Mouse (Mus musculus): ENCODE results near the gene Lpcat2. TPM values are rescaled to one million over a fixed set of nuclear protein-coding genes. Genes with fewer than 3 reads are reported as not detected.

Gene Lpcat2
- polyA plus RNA-seq, 1 experiment from 2014 or later = 8.5 TPM

DNA sequence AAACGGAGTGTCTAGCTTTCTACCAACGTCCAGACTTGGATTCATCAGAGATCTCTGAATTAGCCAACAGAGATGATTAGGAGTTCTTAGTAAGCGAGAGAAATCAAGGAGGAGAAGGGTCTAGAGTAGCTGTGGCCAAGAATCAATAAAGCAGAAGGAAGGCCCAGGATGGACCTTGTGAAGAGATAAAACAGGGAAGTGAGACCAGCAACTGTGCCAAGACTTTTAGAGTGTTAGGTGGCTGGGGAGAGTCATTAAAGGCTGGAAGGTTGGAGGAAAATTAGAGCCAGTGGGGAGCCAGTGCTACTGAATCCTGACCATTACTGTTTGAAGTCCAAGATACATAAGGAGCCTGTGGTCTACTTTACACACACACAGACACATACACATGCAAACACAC, 56.3 kb downstream of the Lpcat2 start:
- DNase-seq (ENCODE audit: low spot score) = no peak
- Histone ChIP-seq H3K36me3 (ENCODE audit: control insufficient read depth, insufficient read depth, low read length) (no peaks in the 10 kb centered on the region), H3K4me1 (ENCODE audit: control insufficient read depth, insufficient read depth, low read length) (no peaks in the 10 kb centered on the region), H3K27me3 (ENCODE audit: control insufficient read depth, insufficient read depth, low read length) (no peaks in the 10 kb centered on the region), H3K27ac (replicated peaks; ENCODE audit: low read depth, low read length) (no peak overlapping the region), H3K4me2 (ENCODE audit: low read depth, severe bottlenecking) (no peak overlapping the region), H3K4me3 (ENCODE audit: low read depth, low read length) (no peak overlapping the region), H3K9ac (ENCODE audit: low read length) (no peak overlapping the region), H3K9me3 (ENCODE audit: control insufficient read depth, low read length) (no peaks in the 10 kb centered on the region)
- no peak for ATAC-seq (ENCODE audit: insufficient number of reproducible peaks, low FRiP score, low TSS enrichment, low read depth)
- 88% methylated on average over 3 of the region's 3 CpGs for WGBS

DNA sequence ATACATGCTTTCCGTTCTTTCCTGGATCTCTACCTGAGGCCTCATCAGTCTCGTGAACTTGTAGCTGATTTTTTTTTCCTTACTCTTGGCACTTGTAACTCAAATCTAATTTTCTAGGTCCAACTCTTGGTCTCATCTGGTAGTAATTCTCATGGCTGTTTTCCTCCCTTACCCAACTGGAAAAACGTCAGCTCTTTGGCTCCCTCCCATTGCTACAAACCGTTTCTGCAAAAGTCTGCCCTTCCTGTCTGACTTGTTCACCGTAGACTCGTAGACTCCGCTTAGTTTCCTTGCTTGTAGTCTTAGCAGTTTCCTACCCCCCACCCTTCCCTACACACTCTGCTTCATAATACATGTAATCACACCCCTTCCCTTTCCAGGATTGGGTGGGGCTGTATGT, 58.3 kb downstream of the Lpcat2 start:
- no peak overlapping the region for H3K4me3 ChIP-seq (ENCODE audit: low read depth, low read length)
- no peaks in the 10 kb centered on the region for H3K9me3 ChIP-seq (ENCODE audit: control insufficient read depth, low read length)
- no peak overlapping the region for H3K27ac ChIP-seq (replicated peaks; ENCODE audit: low read depth, low read length)
- DNase-seq (ENCODE audit: low spot score) = no peak
- 83% methylated on average over 7 of the region's 7 CpGs for WGBS
- no peaks in the 10 kb centered on the region for H3K4me1 ChIP-seq (ENCODE audit: control insufficient read depth, insufficient read depth, low read length)
- no peak overlapping the region for H3K4me2 ChIP-seq (ENCODE audit: low read depth, severe bottlenecking)
- no peaks in the 10 kb centered on the region for H3K27me3 ChIP-seq (ENCODE audit: control insufficient read depth, insufficient read depth, low read length)
- no peak overlapping the region for H3K9ac ChIP-seq (ENCODE audit: low read length)
- no peak for ATAC-seq (ENCODE audit: insufficient number of reproducible peaks, low FRiP score, low TSS enrichment, low read depth)
- no peaks in the 10 kb centered on the region for H3K36me3 ChIP-seq (ENCODE audit: control insufficient read depth, insufficient read depth, low read length)

DNA sequence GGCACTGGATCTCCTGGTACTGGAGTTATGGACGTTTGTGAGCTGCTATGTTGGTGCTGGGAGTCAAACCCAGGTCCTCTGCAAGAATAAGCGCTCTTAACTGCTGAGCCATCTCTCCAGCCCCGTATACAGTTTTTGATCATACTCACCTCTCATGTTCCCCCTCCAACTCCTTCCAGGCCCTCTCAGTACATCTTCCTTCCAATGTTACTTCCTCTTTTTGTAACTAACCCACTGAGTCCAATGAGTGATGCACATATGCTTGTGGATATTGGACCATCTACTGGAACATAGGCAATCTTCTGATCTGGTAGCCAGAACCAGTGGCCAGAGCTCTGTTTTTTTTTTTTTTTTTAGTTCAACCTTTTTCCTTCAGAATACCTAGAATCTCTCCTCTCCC, 60.9 kb downstream of the Lpcat2 start:
- Histone ChIP-seq H3K9me3 (ENCODE audit: control insufficient read depth, low read length) (no peaks in the 10 kb centered on the region), H3K27ac (replicated peaks; ENCODE audit: low read depth, low read length) (no peak overlapping the region), H3K4me1 (ENCODE audit: control insufficient read depth, insufficient read depth, low read length) (no peaks in the 10 kb centered on the region), H3K4me3 (ENCODE audit: low read depth, low read length) (no peak overlapping the region), H3K4me2 (ENCODE audit: low read depth, severe bottlenecking) (no peak overlapping the region), H3K36me3 (ENCODE audit: control insufficient read depth, insufficient read depth, low read length) (no peaks in the 10 kb centered on the region), H3K27me3 (ENCODE audit: control insufficient read depth, insufficient read depth, low read length) (no peaks in the 10 kb centered on the region), H3K9ac (ENCODE audit: low read length) (no peak overlapping the region)
- no peak for DNase-seq (ENCODE audit: low spot score)
- no peak for ATAC-seq (ENCODE audit: insufficient number of reproducible peaks, low FRiP score, low TSS enrichment, low read depth)
- WGBS = 84% methylated on average over 3 of the region's 3 CpGs

DNA sequence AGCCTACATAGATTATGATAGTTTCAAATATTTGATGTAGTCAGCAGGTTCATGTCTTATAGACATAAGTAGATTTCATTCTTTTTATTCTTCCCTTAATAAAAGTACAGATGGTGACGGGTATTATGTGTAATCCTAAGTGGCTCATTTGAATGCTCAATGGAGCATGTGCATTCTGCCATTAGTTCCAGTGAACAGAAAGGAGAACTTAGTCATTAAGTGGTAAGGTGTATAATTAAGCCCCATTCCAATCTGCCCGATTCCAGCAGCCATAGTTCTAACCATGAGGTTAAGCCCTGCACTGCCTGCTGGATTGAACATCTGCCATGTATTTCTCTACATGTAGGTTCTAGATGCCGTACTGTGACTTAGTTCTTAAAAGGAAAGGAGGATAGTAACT, 66.6 kb downstream of the Lpcat2 start:
- no peak overlapping the region for H3K9ac ChIP-seq (ENCODE audit: low read length)
- H3K36me3 ChIP-seq (ENCODE audit: control insufficient read depth, insufficient read depth, low read length) = no peaks in the 10 kb centered on the region
- no peaks in the 10 kb centered on the region for H3K9me3 ChIP-seq (ENCODE audit: control insufficient read depth, low read length)
- H3K27me3 ChIP-seq (ENCODE audit: control insufficient read depth, insufficient read depth, low read length) = no peaks in the 10 kb centered on the region
- no peak overlapping the region for H3K4me2 ChIP-seq (ENCODE audit: low read depth, severe bottlenecking)
- H3K4me3 ChIP-seq (ENCODE audit: low read depth, low read length) = no peak overlapping the region
- DNase-seq (ENCODE audit: low spot score) (no peak), ATAC-seq (ENCODE audit: insufficient number of reproducible peaks, low FRiP score, low TSS enrichment, low read depth) (no peak)
- WGBS = 93% methylated on average over 3 of the region's 3 CpGs
- H3K27ac ChIP-seq (replicated peaks; ENCODE audit: low read depth, low read length) = no peak overlapping the region
- no peaks in the 10 kb centered on the region for H3K4me1 ChIP-seq (ENCODE audit: control insufficient read depth, insufficient read depth, low read length)

DNA sequence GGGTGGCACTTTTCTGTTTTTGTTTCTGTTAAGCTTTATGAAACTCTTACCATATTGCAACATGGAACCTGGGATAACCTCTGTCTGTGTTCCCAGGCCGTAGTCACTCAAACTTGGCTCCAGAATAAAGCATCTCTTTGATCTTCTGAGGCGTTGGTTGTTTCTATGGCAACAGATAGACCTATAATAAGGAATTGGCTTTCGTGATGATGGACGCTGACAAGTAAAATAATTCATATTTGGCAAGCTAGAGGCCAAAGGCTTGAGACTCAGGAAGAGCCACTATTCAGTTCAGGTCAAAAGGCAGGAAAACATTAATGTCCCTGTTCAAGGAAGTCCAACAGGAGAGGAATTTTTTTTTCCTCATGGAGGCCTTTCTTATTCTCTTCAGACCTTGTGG, 73.8 kb downstream of the Lpcat2 start:
- no peaks in the 10 kb centered on the region for H3K27me3 ChIP-seq (ENCODE audit: control insufficient read depth, insufficient read depth, low read length)
- H3K4me1 ChIP-seq (ENCODE audit: control insufficient read depth, insufficient read depth, low read length) = no peaks in the 10 kb centered on the region
- WGBS = 79% methylated on average over 4 of the region's 4 CpGs
- no peak overlapping the region for H3K27ac ChIP-seq (replicated peaks; ENCODE audit: low read depth, low read length)
- no peak overlapping the region for H3K4me3 ChIP-seq (ENCODE audit: low read depth, low read length)
- H3K9ac ChIP-seq (ENCODE audit: low read length) = no peak overlapping the region
- no peak overlapping the region for H3K4me2 ChIP-seq (ENCODE audit: low read depth, severe bottlenecking)
- no peaks in the 10 kb centered on the region for H3K36me3 ChIP-seq (ENCODE audit: control insufficient read depth, insufficient read depth, low read length)
- no peak for ATAC-seq (ENCODE audit: insufficient number of reproducible peaks, low FRiP score, low TSS enrichment, low read depth)
- no peaks in the 10 kb centered on the region for H3K9me3 ChIP-seq (ENCODE audit: control insufficient read depth, low read length)
- no peak for DNase-seq (ENCODE audit: low spot score)

DNA sequence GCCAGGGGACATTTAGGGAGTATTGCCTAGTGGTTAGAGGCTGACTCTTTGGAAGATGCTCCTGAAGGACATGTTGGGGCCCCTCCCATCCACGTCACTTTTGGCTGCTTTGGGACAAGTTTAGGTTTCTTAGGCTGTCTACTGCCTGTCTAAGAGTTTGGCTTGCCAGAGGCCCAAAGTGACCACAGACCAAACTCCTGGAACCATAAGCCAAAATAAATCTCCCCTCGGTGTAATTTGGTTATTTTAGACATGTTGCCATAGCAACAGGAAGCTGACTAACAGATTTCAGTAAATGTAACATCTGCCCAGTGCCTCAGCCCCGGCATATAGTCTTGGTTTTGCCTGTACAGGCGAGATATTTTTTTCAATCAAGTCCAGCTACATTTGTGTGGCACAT, 82.9 kb downstream of the Lpcat2 start:
- 79% methylated on average over 4 of the region's 4 CpGs for WGBS

DNA sequence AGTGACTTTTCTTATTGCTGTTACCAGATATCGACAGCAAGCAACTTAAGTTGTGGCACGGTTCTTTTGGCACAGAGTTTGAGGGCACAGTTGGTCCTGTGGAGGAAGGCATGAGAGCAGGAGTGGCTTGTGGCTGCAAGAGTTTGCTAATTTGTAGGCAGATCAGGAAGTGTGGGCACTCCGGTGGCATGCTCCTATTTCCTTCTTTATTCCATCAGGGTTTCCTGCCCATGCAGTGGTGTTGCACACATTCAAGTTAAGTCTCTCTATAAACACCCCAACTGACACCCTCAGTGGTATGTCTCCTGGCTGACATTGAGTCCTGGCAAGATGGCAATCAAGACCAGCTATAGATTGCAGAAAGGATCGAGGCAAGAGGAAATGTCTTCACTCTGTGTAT, 93.9 kb downstream of the Lpcat2 start:
- DNase-seq (ENCODE audit: low spot score) = no peak
- Histone ChIP-seq H3K9ac (ENCODE audit: low read length) (no peak overlapping the region), H3K4me1 (ENCODE audit: control insufficient read depth, insufficient read depth, low read length) (no peaks in the 10 kb centered on the region), H3K36me3 (ENCODE audit: control insufficient read depth, insufficient read depth, low read length) (no peaks in the 10 kb centered on the region), H3K4me2 (ENCODE audit: low read depth, severe bottlenecking) (no peak overlapping the region), H3K27me3 (ENCODE audit: control insufficient read depth, insufficient read depth, low read length) (no peaks in the 10 kb centered on the region), H3K27ac (replicated peaks; ENCODE audit: low read depth, low read length) (no peak overlapping the region), H3K9me3 (ENCODE audit: control insufficient read depth, low read length) (no peaks in the 10 kb centered on the region), H3K4me3 (ENCODE audit: low read depth, low read length) (no peak overlapping the region)
- no peak for ATAC-seq (ENCODE audit: insufficient number of reproducible peaks, low FRiP score, low TSS enrichment, low read depth)
- 90% methylated on average over 4 of the region's 4 CpGs for WGBS

More for the DNA sequence above, 82.9 kb downstream of the Lpcat2 start:
- DNase-seq (ENCODE audit: low spot score) (no peak), ATAC-seq (ENCODE audit: insufficient number of reproducible peaks, low FRiP score, low TSS enrichment, low read depth) (no peak)
- no peaks in the 10 kb centered on the region for H3K9me3 ChIP-seq (ENCODE audit: control insufficient read depth, low read length)
- H3K36me3 ChIP-seq (ENCODE audit: control insufficient read depth, insufficient read depth, low read length) = no peaks in the 10 kb centered on the region
- no peaks in the 10 kb centered on the region for H3K4me1 ChIP-seq (ENCODE audit: control insufficient read depth, insufficient read depth, low read length)
- H3K27me3 ChIP-seq (ENCODE audit: control insufficient read depth, insufficient read depth, low read length) = no peaks in the 10 kb centered on the region
- H3K4me2 ChIP-seq (ENCODE audit: low read depth, severe bottlenecking) = no peak overlapping the region
- no peak overlapping the region for H3K27ac ChIP-seq (replicated peaks; ENCODE audit: low read depth, low read length)
- H3K4me3 ChIP-seq (ENCODE audit: low read depth, low read length) = no peak overlapping the region
- no peak overlapping the region for H3K9ac ChIP-seq (ENCODE audit: low read length)

DNA sequence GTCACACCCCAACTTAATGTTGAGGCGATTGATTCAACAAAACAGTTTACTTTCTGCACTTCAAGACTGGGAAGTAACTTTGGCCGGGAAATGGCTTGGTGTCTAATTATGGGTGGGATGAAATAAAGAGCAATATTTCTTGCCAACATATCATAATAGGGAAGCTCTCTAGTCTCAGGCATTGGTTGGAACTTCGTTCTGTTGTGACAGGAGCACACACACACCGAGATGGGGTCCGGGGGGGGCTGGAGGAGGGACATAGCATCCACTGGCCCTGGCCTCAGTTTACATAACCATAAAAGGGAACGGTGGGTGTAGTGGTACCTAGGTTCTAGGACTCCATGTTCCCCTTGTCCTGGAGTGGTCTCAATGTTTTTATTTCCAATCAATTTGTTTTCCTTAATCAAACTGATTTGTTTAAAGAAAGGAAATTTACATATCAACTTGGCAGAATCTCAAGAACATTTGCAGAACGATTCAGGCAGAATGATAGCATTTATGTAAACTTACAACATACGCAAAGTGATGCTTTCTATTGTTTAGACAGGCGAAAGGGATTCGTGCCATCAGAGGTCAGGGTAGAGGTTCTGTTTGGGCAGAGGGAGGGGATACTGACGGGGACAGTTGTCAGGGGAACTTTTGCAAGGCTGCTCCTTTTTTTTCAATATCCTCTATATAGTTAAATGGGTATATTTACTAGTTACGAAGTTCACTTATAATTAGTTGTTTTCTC, 95.7 kb downstream of the Lpcat2 start:
- no peak for DNase-seq (ENCODE audit: low spot score)

DNA sequence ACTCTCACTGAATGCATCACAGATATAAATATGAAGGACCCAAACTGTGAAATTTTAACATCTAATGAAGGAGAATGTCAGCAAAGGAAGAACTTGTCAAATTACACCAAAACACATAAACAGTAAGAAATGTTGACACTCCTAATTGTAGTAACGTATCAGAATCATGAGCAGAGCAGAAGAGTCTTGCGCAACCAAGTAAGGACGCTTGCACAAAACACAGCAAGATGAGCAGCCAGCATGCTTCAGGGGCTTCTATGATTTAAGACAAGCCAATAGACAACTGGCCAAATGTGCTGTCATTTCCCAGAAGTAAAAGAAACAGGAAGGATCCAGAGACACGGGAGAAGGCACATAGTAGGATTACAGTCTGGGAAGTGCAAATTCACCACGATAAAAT, 98.9 kb downstream of the Lpcat2 start:
- Histone ChIP-seq H3K27me3 (ENCODE audit: control insufficient read depth, insufficient read depth, low read length) (0 out of 2 replicates have a peak, but pooled peaks cover 2% of the 10 kb centered on the region), H3K4me1 (ENCODE audit: control insufficient read depth, insufficient read depth, low read length) (no peaks in the 10 kb centered on the region), H3K36me3 (ENCODE audit: control insufficient read depth, insufficient read depth, low read length) (no peaks in the 10 kb centered on the region), H3K27ac (replicated peaks; ENCODE audit: low read depth, low read length) (no peak overlapping the region), H3K9me3 (ENCODE audit: control insufficient read depth, low read length) (no peaks in the 10 kb centered on the region), H3K4me2 (ENCODE audit: low read depth, severe bottlenecking) (no peak overlapping the region), H3K4me3 (ENCODE audit: low read depth, low read length) (no peak overlapping the region), H3K9ac (ENCODE audit: low read length) (no peak overlapping the region)
- 86% methylated on average over 5 of the region's 5 CpGs for WGBS
- DNase-seq (ENCODE audit: low spot score) (no peak), ATAC-seq (ENCODE audit: insufficient number of reproducible peaks, low FRiP score, low TSS enrichment, low read depth) (no peak)

More for the DNA sequence above, 95.7 kb downstream of the Lpcat2 start:
- 85% methylated on average over 12 of the region's 12 CpGs for WGBS
- H3K4me3 ChIP-seq (ENCODE audit: low read depth, low read length) = no peak overlapping the region
- ATAC-seq (ENCODE audit: insufficient number of reproducible peaks, low FRiP score, low TSS enrichment, low read depth) = no peak
- H3K9me3 ChIP-seq (ENCODE audit: control insufficient read depth, low read length) = no peaks in the 10 kb centered on the region
- H3K9ac ChIP-seq (ENCODE audit: low read length) = no peak overlapping the region
- no peak overlapping the region for H3K27ac ChIP-seq (replicated peaks; ENCODE audit: low read depth, low read length)
- no peaks in the 10 kb centered on the region for H3K36me3 ChIP-seq (ENCODE audit: control insufficient read depth, insufficient read depth, low read length)
- H3K4me1 ChIP-seq (ENCODE audit: control insufficient read depth, insufficient read depth, low read length) = no peaks in the 10 kb centered on the region
- no peaks in the 10 kb centered on the region for H3K27me3 ChIP-seq (ENCODE audit: control insufficient read depth, insufficient read depth, low read length)
- H3K4me2 ChIP-seq (ENCODE audit: low read depth, severe bottlenecking) = no peak overlapping the region
